Mouse (Mus musculus) hindbrain, embryonic 12.5 days (tissue): ENCODE data around the gene Fcgr1. TPM values are rescaled to one million over a fixed set of nuclear protein-coding genes. Genes with fewer than 3 reads are reported as not detected.
"Not testable (repeated sequence)": the region's sequence is repeated elsewhere in the genome, so short reads cannot be mapped to it uniquely, and the experiment has no call there.

Experiments used
- ATAC-seq: fragments of 200-750 bp; cut with Nextera tagmentation; 2 replicates; pipeline ENCODE4 v1.8.0; 2017; ENCODE audit warnings: moderate TSS enrichment; ENCODE audit not compliant: low FRiP score
- H3K27ac ChIP-seq: fragments of 300-500 bp; sonication (generic); 2 replicates; pipeline ENCODE4 v1.5.1; 2016; ENCODE audit warnings: mild to moderate bottlenecking
- H3K27me3 ChIP-seq: fragments of 300-500 bp; sonication (generic); 2 replicates; pipeline ENCODE4 v1.6.1; 2016; ENCODE audit warnings: mild to moderate bottlenecking
- H3K36me3 ChIP-seq: fragments of 300-500 bp; sonication (generic); 2 replicates; pipeline ENCODE4 v1.6.1; 2016; ENCODE audit warnings: mild to moderate bottlenecking
- H3K4me1 ChIP-seq: fragments of 300-500 bp; sonication (generic); 2 replicates; pipeline ENCODE4 v1.6.1; 2016
- H3K4me2 ChIP-seq: fragments of 300-500 bp; sonication (generic); replicated peaks from 2 replicates; pipeline ENCODE4 v1.6.1; 2016; ENCODE audit warnings: mild to moderate bottlenecking
- H3K4me3 ChIP-seq: fragments of 300-500 bp; sonication (generic); 2 replicates; pipeline ENCODE4 v1.5.1; 2016; ENCODE audit warnings: mild to moderate bottlenecking
- H3K9ac ChIP-seq: fragments of 300-500 bp; sonication (generic); 2 replicates; pipeline ENCODE4 v1.6.1; 2016; ENCODE audit warnings: mild to moderate bottlenecking, moderate library complexity
- H3K9me3 ChIP-seq: fragments of 300-500 bp; sonication (generic); replicated peaks from 2 replicates; pipeline ENCODE4 v1.6.1; 2016; ENCODE audit warnings: mild to moderate bottlenecking
- WGBS: fragments of 180-500 bp; shearing (Covaris S2); methylation state at CpG from one replicate; pipeline ENCODE4 v1.1.7; 2016; 5-methylcytosine and 5-hydroxymethylcytosine counted together
- polyA plus RNA-seq: library from polyadenylated mRNA; unstranded; fragments of >200 nt; fragmentation: Nextera tagmentation; extraction: Ambion mirVana; gene quantifications from 2 replicates; pipeline ENCODE4 v1.2.1, GENCODE M21; 2016

Gene Fcgr1
- polyA plus RNA-seq, 1 experiment from 2014 or later, result 2.0 TPM

DNA sequence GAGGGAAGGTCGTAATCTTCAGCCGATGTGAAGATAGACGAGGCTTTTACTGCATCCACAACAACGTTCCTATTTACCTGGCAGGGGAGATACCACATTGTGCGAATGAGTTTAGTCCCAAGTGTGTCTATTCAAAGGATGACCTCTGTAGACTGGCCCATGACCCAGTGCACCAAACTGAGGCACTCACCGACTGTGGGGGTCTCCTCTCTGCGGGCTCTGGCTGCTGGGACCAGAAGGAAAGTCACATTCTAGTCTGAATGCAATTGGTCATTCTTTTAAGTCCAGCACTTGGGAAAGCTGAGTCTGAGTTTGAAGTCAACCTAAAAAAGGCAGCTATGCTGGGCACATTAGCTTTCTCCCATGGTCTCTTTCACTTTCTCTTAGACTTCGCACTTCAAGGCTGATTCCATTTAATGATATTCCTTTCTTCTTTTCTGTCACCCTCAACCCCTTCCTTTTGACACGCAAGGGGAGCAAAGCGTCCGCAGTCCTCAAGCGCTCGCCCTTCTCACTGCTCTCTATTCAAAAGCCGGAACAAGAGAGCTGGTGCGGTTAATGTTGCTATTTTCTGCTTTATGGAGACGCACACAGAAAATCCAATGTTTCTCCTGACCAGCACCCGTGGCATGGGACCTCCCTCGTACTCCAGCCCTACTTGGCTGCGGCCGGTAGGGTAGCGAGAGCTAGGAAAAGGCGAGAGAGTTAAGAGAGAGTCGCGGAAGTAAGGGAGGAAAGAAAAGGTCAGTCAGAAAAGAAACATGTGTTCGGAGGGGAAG is 39.8 kb upstream of the Fcgr1 start:
- Histone ChIP-seq H3K27ac (no peak overlapping the region), H3K4me2 (peak overlapping the region; percentile 25), H3K27me3 (peaks cover 95% of the 10 kb centered on the region), H3K9ac (no peak overlapping the region), H3K9me3 (no peaks in the 10 kb centered on the region), H3K4me1 (peaks cover 3% of the 10 kb centered on the region; the same call in 1 of the 2 replicates), H3K4me3 (peak overlapping the region; percentile 3; the same call in 1 of the 2 replicates), H3K36me3 (no peaks in the 10 kb centered on the region)
- 2% methylated on average over 25 of the region's 25 CpGs for WGBS
- no peak for ATAC-seq

GRCm38 (mm10) chr3:96332631-96333395 is 39.0 kb upstream of the Fcgr1 start:
- peaks cover 3% of the 10 kb centered on the region; the same call in 1 of the 2 replicates for H3K4me1 ChIP-seq
- no peaks in the 10 kb centered on the region for H3K36me3 ChIP-seq
- H3K27me3 ChIP-seq, result peaks cover 91% of the 10 kb centered on the region
- no peak overlapping the region for H3K4me3 ChIP-seq
- H3K9ac ChIP-seq, result no peak overlapping the region
- WGBS, result 3% methylated on average over 27 of the region's 27 CpGs
- no peak for ATAC-seq
- no peaks in the 10 kb centered on the region for H3K9me3 ChIP-seq
- no peak overlapping the region for H3K4me2 ChIP-seq
- H3K27ac ChIP-seq, result no peak overlapping the region

DNA sequence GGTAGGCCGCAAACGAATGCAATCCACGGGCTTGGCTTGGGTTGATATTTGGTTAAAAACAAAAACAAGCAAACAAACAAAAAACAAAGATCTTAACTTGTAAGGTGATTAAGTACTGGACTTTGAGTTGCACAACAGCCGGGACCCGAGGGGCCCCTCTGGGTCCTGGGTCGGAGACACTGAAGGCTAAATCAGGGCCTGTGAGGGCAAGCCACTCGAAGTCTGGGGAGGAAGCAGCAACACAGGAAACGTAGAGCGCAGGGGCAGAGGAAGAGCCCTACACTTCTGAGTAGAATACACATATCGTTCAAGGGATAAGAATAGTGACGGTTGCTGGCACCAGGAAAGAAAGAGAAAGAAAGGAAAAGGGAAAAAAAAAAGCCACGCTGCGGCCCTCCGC is 38.2 kb upstream of the Fcgr1 start:
- H3K4me3 ChIP-seq, result no peak overlapping the region
- no peak for ATAC-seq
- peaks cover 8% of the 10 kb centered on the region; the same call in 1 of the 2 replicates for H3K4me1 ChIP-seq
- peaks cover 89% of the 10 kb centered on the region for H3K27me3 ChIP-seq
- 17% methylated on average over 14 of the region's 14 CpGs for WGBS
- H3K36me3 ChIP-seq, result no peaks in the 10 kb centered on the region
- H3K9ac ChIP-seq, result no peak overlapping the region
- H3K9me3 ChIP-seq, result no peaks in the 10 kb centered on the region
- no peak overlapping the region for H3K4me2 ChIP-seq
- no peak overlapping the region for H3K27ac ChIP-seq

- ATAC-seq, result no peak
- no peak overlapping the region for H3K4me2 ChIP-seq
- no peak overlapping the region for H3K9ac ChIP-seq
- H3K27ac ChIP-seq, result no peak overlapping the region
- 64% methylated on average over 7 of the region's 7 CpGs for WGBS
- no peaks in the 10 kb centered on the region for H3K9me3 ChIP-seq
- H3K27me3 ChIP-seq, result peaks cover 88% of the 10 kb centered on the region
- peaks cover 8% of the 10 kb centered on the region; the same call in 1 of the 2 replicates for H3K4me1 ChIP-seq
- H3K4me3 ChIP-seq, result no peak overlapping the region
- no peaks in the 10 kb centered on the region for H3K36me3 ChIP-seq
Observed at GRCm38 (mm10) chr3:96331438-96331837, 37.7 kb upstream of the Fcgr1 start.

DNA sequence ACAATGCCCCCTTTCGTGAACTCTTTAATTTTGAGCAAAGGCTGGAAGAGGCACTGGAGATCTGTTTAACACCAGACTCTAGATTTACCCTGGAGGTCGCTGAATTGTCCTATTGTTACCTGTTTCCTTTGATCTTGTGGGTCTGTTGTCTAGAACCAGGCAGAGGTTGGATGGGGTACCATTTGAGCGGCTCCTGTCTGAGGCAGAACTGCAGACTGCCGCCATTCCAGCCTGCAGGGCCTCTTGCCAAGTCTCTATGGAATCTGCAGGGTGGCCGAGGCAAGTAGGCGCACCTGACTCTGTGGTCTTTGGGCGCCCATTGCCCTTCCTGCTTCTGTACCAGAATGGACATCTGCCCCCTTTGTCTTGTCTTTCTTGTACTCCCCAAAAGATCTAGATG is 36.8 kb upstream of the Fcgr1 start:
- H3K4me3 ChIP-seq, result no peak overlapping the region
- H3K9ac ChIP-seq, result no peak overlapping the region
- no peak overlapping the region for H3K4me2 ChIP-seq
- peaks cover 88% of the 10 kb centered on the region for H3K27me3 ChIP-seq
- H3K36me3 ChIP-seq, result no peaks in the 10 kb centered on the region
- no peak for ATAC-seq
- H3K4me1 ChIP-seq, result peaks cover 8% of the 10 kb centered on the region; the same call in 1 of the 2 replicates
- H3K9me3 ChIP-seq, result no peaks in the 10 kb centered on the region
- WGBS, result 72% methylated on average over 7 of the region's 7 CpGs
- no peak overlapping the region for H3K27ac ChIP-seq

DNA sequence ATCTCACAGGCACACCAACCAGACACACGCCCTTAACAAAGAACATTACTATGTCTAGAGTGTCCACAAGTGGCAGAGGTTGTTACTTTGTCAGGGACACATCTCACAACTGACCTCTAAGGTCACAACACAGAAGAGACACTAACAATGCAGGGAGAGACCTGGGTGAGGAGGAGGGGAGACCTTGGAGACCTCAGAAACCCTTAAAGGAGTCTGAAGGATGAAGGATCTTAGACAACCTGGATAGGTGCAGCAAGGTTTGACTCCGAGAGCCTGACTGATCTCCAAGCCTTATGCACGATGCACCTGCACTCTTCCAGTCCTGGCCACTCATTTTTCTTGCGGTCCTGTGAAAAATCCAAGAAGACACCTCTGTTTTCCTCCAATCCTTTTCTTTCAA is 36.4 kb upstream of the Fcgr1 start:
- Histone ChIP-seq H3K4me1 (peaks cover 8% of the 10 kb centered on the region; the same call in 1 of the 2 replicates), H3K27me3 (peaks cover 87% of the 10 kb centered on the region)
- WGBS, result 87% methylated on average over 4 of the region's 4 CpGs

DNA sequence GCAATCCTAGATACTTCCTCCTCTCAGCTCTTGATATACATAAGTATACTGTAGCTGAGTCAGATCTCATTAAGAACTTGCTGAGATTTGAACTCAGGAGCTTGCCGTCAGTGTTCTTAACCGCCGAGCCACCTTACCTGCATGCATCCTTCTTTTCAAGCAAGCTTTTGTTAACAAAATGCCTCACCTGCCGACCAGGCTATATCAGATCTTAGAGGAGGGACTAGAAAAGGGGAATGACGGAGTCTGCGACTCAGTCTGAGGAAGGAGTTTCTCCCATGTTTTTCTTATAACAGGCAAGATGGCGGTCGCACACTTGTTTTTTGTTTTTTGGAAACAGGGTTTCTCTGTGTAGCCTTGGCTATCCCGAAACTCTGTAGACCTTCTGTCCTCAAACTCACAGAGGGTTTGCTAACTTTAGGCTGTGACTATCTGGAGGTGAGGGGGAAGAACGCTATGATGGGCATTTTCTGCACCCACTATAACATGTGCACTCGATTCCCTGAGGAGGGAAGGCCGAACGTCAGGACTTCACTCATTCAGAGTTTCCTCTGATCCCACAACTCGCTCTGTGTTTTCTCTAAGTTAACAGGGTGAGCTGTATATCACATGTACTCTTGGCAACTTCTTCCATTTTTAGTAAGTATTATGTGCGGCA is 35.1 kb upstream of the Fcgr1 start:
- H3K27ac ChIP-seq, result no peak overlapping the region
- peak overlapping the region; percentile 56 for H3K4me2 ChIP-seq
- 0 out of 2 replicates have a peak overlapping the region, but pooled peaks have one; percentile 4 for H3K4me3 ChIP-seq
- H3K27me3 ChIP-seq, result peaks cover 84% of the 10 kb centered on the region
- 17% methylated on average over 15 of the region's 15 CpGs for WGBS
- H3K4me1 ChIP-seq, result peaks cover 7% of the 10 kb centered on the region; the same call in 1 of the 2 replicates
- H3K36me3 ChIP-seq, result no peaks in the 10 kb centered on the region
- ATAC-seq, result no peak
- H3K9me3 ChIP-seq, result no peaks in the 10 kb centered on the region
- H3K9ac ChIP-seq, result no peak overlapping the region

More for the DNA sequence above, 36.4 kb upstream of the Fcgr1 start:
- no peak overlapping the region for H3K9ac ChIP-seq
- no peak overlapping the region for H3K4me3 ChIP-seq
- no peak overlapping the region for H3K27ac ChIP-seq
- no peaks in the 10 kb centered on the region for H3K9me3 ChIP-seq
- no peak overlapping the region for H3K4me2 ChIP-seq
- no peak for ATAC-seq
- no peaks in the 10 kb centered on the region for H3K36me3 ChIP-seq

DNA sequence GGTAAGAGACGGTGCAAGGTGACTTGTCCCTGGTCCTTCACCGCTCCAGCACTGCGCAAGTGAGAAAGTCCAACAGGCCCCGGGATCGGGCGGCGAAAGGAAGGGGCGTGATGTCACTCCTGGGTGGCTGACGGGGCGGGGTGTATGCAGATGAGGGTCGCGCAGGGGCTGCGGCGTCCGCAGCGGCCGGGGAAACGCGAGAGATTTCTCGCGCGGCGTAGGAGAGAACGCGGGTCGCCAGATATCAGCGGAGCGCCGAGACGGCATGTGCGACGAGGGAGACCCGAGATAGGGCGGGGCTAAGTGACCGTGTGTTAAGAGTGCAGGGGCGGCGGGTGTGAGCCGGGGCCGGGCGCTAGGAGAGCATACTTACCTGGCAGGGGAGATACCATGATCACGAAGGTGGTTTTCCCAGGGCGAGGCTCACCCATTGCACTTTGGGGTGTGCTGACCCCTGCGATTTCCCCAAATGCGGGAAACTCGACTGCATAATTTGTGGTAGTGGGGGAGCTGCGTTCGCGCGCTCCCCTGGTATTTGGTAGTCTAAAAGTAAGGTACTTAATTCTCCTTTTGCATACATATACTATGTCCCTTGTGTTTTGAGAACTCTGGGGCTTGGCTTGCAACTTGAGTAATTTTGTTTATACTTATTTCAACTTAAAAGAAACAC is 34.4 kb upstream of the Fcgr1 start:
- WGBS, result under 1% methylated on average over 48 of the region's 49 CpGs
- not testable (repeated sequence) for H3K4me1 ChIP-seq
- H3K9ac ChIP-seq, result 0 out of 2 replicates have a peak overlapping the region, but pooled peaks have one; percentile 23

DNA sequence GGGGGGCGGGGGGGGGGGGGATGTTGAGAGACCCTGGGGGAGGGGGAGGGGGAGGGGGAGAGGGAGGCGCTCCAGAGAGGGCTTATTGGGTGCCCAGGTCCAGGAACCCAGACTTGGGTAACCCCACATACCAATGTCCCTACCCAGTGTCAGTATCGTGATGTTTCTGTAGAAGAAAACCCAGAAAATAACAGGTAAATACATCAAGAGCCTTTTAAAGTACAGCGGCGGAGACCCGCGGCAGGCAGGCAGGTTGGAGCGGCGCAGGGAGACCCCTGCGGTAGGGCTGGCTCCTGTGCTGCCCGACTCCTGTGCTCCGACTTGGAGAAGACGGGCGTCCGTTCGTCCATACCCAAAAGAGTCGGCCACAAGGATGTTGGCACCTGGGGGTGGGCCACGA is 33.9 kb upstream of the Fcgr1 start:
- peaks cover 79% of the 10 kb centered on the region for H3K27me3 ChIP-seq
- WGBS, result under 1% methylated on average over 14 of the region's 18 CpGs
- no peaks in the 10 kb centered on the region for H3K36me3 ChIP-seq
- peaks cover 5% of the 10 kb centered on the region; the same call in 1 of the 2 replicates for H3K4me1 ChIP-seq
- H3K4me2 ChIP-seq, result peak overlapping the region; percentile 56
- peak; percentile 63 for ATAC-seq
- H3K9me3 ChIP-seq, result no peaks in the 10 kb centered on the region
- H3K9ac ChIP-seq, result no peak overlapping the region
- H3K27ac ChIP-seq, result no peak overlapping the region
- H3K4me3 ChIP-seq, result peak overlapping the region; percentile 35

More for the DNA sequence above, 34.4 kb upstream of the Fcgr1 start:
- not testable (repeated sequence) for H3K27ac ChIP-seq, H3K9me3 ChIP-seq, H3K36me3 ChIP-seq
- ATAC-seq, result peak; percentile 77
- H3K27me3 ChIP-seq, result peaks cover 83% of the 10 kb centered on the region
- peak overlapping the region; percentile 35 for H3K4me3 ChIP-seq
- H3K4me2 ChIP-seq, result peak overlapping the region; percentile 56

DNA sequence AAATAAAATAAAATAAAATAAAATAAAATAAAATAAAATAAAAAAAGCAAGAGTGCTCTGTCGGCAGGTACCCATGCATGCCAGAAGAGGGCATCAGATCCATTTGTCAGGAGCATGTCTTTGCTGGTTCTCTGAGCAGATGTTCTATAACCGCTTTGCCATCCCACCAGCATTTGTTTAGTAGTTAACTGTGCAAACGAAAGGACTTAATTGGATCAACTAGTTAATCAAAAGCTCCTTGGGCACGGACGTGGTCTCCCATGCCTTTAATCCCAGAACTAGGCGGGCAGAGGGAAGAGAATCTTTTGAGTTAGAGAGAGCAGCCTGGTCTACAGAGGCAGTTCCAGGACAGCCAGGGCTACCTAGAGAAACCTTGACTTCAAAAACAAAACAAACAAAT is 33.4 kb upstream of the Fcgr1 start:
- H3K9me3 ChIP-seq, result no peaks in the 10 kb centered on the region
- no peak overlapping the region for H3K9ac ChIP-seq
- H3K27me3 ChIP-seq, result peaks cover 79% of the 10 kb centered on the region
- ATAC-seq, result no peak
- H3K4me3 ChIP-seq, result peak overlapping the region; percentile 35; the same call in 1 of the 2 replicates
- no peak overlapping the region for H3K27ac ChIP-seq
- peak overlapping the region; percentile 56 for H3K4me2 ChIP-seq
- 4% methylated on average over 6 of the region's 6 CpGs for WGBS
- H3K4me1 ChIP-seq, result peaks cover 5% of the 10 kb centered on the region; the same call in 1 of the 2 replicates
- H3K36me3 ChIP-seq, result no peaks in the 10 kb centered on the region

GRCm38 (mm10) chr3:96323806-96324205 is 30.0 kb upstream of the Fcgr1 start:
- H3K4me1 ChIP-seq, H3K27ac ChIP-seq, H3K4me3 ChIP-seq, H3K4me2 ChIP-seq, H3K9me3 ChIP-seq, H3K36me3 ChIP-seq, H3K9ac ChIP-seq, ATAC-seq: not testable (repeated sequence)
- peaks cover 56% of the 10 kb centered on the region for H3K27me3 ChIP-seq
- 61% methylated on average over 6 of the region's 6 CpGs for WGBS
